Mouse (Mus musculus): ENCODE measurements around the gene Btn2a2. TPM values are rescaled to one million over a fixed set of nuclear protein-coding genes. Genes with fewer than 3 reads are reported as not detected.
"Not testable (repeated sequence)": the region's sequence is repeated elsewhere in the genome, so short reads cannot be mapped to it uniquely, and the experiment has no call there.

The Btn2a2 gene
- total RNA-seq (2021): not detected
- long read RNA-seq, experiment 1: 0 reads
- long read RNA-seq, experiment 2: 0 reads

DNA sequence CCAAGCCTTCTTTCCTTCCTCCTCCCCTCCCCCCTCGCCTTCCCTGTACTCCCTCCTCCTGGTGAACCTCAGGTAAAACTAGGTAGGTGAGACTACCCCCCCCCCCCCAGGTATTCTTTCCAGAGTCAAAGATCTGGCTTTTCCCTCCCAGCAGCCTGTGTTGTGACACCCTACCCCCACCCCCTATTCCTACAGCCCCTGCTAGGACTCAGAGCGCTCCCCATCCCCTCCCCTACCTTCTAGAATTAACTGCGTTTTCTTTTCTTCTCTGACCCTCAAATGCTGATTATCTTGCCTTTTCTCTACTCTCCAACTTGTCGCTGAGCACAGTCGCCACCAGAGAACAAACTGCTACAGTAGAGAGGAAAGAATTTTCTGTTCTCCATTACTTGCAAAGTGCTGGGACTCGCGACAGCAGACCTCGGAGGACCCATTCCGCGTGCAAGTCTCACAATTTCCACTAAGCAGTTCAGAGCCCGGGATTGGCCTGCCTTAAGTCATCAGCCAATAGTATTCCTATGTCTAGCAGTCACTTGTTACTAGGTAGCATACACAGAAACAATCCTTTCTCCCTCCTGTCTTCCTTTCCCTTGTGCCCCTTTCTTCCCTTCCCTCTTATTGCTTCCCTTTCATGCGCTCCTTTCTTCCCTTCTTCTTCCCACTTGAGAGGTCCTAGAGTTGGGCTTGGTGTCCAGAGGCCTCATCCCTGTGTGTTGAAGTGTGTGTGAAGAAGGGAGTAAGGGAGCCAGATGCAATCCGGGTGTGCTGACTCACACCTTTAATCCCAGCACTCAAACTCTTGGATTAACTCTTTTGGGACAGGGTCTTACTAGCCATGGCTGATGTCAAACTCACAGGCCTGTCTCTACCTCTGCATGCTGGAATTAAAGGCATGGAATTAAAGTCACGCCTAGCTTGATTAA is at the start of gene Btn2a2:
TSS of gene Btn2a2 (minus strand) at position 458 of the 923 bp plus-strand sequence.
- intact Hi-C loops (cut with DNase I): no loop called here

DNA sequence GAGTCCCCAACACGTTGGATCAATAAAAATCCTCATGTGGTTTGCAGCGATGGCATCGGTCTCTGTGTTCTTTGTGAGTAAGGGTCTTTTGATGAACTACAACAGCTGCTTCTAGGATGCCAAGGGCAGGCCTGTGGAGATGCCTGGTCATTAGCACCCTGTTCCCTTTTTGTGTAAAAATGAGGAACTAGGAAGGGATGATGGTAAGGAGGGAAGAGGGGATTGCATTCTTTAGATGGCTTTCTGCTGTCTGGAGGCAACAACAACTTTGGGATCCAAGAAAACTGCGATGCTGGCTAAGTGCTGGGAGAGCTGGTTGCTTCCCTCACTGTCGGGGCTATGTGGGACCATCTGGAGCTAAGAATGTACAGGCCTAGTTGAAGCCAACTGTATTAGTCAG is 49.6 kb upstream of the Btn2a2 start:
- intact Hi-C loops (cut with DNase I): no loop called here
- DNase-seq: no peak

More for the DNA sequence above, at the start of gene Btn2a2:
- DNase-seq: peak; percentile 42 to 58

DNA sequence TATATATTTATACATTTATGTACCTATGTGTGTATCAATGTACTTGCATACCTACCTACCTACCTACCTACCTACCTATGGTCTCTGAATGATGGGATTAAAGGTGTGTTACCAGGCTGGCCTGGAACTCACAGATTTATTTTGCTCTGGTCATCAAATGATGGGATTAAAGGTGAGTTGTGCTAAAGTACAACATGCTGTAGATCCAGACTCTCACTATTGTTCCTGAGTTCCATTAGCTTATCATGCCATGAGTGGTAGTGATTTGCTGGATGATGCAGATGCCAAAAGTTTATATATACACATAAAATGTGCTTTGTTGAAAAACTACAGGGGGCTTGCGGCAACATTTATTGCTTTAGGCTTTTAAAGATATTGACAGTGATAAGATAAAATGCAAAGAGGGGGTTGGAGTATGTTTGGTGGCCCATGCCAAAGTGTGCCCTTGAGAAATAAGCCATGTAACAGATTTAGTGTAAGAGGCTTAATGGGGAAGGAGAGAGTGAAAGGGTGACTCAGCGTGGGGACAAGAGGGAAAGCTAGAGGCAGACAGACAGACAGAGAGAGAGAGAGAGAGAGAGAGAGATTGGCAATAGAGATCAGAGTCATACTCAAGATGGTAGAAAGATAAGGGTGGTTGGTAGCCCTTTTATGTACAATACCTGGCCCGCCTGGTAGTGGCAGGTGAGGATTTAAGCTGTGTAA is 48.5 kb upstream of the Btn2a2 start:
- intact Hi-C loops (cut with DNase I): no loop called here
- no peak for DNase-seq

DNA sequence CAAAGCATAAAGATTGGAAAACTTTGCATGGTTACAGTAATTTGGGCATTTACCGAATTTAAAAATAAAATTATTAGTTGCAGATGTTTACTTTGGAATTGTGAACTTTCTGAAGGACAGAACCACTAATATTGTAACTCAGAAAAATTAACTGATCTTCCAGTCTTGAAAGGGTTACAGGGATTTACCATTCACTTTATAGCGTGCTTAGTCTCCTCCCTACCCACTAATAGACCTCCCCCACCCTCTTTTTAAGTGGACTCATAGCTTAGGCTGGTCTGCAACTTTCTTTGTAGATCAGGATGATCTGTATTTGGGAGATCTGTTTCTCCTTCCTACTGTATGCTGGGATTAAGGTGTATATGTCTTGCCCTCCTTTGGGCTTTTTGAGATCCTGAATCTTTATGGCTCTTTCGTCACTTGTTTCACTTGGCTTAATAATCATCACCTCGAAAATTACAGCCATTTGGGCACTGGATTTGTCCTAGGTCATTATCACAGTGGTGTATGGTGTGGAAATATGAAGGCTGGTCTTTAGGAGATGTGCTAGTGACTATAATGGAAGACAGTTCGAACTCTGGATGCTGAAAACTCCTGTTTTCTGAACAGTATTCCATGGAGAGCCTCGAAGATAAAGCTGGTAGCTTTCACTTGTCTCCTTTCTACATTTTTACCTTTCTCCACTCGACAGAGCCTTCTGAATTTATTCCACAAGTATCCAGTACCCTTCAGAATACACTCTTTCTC is 47.6 kb upstream of the Btn2a2 start:
- DNase-seq: no peak
- intact Hi-C loops (cut with DNase I): no loop called here

DNA sequence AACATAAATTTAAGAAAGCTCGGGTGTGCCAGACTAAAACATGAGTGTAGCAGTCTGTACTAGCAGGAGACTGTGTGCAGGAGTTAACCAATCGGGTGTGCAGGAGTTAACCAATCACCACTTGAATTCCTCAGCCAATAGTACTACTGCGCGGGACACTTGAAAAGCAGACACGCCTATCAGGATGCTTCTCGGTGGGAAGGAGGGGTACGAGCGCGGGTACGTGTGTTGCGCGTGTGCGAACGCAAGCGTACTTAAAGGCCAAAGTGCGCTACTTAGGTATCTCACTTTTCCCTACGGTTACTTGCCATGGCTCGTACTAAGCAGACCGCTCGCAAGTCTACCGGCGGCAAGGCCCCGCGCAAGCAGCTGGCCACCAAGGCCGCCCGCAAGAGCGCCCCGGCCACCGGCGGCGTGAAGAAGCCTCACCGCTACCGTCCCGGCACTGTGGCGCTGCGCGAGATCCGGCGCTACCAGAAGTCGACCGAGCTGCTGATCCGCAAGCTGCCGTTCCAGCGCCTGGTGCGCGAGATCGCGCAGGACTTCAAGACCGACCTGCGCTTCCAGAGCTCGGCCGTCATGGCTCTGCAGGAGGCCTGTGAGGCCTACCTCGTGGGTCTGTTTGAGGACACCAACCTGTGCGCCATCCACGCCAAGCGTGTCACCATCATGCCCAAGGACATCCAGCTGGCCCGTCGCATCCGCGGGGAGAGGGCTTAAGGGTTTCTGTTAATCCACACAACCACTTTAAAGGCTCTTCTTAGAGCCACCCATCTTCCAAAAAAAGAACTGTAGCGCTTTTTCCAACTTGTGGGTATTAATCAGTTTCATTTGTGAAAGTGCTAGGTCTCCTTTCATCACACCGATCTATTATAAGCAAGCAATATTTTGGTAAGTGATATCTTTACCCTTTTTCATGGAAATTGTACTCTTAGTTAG is 46.7 kb upstream of the Btn2a2 start, which contains the start of gene Hist1h3g:
TSS of gene Hist1h3g (plus strand) at position 286 of the 939 bp plus-strand sequence.
- intact Hi-C loops (cut with DNase I): not testable (repeated sequence)

DNA sequence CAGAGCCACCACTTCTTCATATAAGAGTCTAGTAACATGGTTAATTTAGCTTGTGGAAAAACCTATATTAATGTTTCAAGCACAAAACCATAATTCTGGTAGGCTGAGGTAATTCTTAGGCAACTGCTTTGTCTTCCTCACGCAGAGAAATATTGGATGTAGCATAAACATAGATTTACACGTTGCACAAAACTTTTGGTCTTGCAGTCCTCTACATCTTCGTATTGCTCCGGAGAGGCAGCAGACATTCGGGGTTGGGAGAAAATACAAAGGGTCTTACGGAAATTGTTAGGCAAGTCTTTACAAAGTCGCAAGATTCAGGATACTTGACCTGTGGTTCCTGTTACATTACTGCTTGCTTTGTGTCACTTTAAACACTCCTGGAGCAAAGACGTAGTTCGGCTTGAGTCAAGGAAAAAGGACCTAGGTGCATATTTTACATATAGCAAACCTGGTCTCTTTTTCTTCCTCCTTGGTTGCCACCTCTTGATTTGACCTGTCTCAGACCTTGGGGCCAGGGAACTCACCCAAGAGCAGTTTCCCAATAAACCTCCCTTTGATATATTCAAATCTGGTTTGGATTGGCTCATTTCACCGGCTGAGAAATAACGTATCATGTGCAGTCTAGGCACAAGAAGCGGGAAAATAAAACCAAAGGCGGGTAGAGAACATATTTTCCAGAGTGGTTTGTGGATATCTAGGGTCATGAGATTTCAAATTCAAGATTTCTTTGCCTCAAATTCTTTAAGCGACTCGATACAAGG is 45.9 kb upstream of the Btn2a2 start:
- DNase-seq: no peak
- intact Hi-C loops (cut with DNase I): loop anchor here (5.0 kb wide), 1 partner anchor 48 kb away; the partner anchor contains the start of gene Hist1h4d

More for the DNA sequence above, 46.7 kb upstream of the Btn2a2 start, which contains the start of gene Hist1h3g:
- peak; percentile 81 to 88 for DNase-seq

DNA sequence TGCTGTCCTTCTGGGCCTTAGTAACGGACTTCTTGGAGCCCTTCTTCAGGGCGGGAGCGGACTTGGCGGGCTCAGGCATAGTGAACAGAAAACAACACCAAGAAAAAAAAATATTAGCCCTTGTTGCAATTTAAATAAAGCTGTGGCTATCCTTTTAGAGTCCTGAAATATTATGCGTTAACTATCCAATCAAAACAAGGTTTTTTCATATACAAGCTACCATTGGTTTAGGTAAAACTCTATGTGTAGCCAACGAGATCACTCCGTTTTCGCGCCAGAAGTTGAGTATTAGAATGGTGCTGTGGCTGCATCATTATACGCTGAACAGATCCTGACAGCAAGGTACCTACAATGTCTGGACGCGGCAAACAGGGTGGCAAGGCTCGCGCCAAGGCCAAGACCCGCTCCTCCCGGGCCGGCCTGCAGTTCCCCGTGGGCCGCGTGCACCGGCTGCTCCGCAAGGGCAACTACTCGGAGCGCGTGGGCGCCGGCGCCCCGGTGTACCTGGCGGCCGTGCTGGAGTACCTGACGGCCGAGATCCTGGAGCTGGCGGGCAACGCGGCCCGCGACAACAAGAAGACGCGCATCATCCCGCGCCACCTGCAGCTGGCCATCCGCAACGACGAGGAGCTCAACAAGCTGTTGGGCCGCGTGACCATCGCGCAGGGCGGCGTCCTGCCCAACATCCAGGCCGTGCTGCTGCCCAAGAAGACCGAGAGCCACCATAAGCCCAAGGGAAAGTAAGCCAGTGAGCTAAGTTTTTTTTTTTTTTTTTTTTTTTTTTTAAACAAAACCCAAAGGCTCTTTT is 45.1 kb upstream of the Btn2a2 start, which contains the start of gene Hist1h2af:
TSS of gene Hist1h2af (plus strand) at position 347 of the 808 bp plus-strand sequence.
- intact Hi-C loops (cut with DNase I): loop anchor here (5.0 kb wide), 1 partner anchor 49 kb away; the partner anchor contains the start of gene Hist1h4d

DNA sequence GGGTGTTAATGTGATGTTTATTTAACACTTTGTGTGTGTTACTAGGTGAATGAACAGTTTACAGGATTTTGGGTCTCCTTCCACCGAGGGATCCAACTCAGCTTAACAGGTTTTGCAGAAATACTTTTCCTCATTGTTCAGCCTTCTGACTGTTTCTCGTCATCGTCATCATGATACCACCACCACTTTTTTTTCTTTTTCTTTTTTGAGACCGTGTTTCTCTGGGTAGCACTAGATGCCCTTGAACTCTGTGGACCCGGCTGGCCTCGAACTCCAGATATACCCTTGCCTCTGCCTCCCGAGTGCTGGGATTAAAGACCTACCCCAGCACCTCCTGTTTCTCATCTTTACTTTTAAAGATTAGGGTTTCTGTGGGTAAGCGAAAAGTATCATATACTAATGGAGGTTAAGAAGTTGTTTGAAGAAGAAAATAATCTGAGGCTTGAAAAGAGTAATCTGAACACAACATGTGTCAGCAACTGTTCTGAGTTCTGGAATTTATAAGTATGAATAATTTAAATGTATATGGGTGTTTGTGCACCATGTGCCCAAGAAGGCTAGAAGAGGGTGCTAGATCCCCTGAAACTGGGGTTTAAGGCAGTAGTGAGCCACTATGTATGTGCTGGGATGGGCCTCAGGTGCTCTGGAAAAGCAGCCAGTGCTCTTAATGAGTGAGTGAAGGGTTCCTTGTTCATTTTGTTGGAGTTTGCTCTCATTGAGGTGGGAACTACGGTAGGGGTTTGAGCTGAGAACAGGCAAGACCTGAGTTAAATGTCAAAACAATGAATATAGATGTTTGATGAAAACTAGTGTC is 43.8 kb upstream of the Btn2a2 start:
- intact Hi-C loops (cut with DNase I): loop anchor here (5.0 kb wide), 1 partner anchor 50 kb away; the partner anchor contains the start of gene Hist1h4d
- no peak for DNase-seq

More for the DNA sequence above, 45.1 kb upstream of the Btn2a2 start, which contains the start of gene Hist1h2af:
- peak; percentile 39 to 66 for DNase-seq

DNA sequence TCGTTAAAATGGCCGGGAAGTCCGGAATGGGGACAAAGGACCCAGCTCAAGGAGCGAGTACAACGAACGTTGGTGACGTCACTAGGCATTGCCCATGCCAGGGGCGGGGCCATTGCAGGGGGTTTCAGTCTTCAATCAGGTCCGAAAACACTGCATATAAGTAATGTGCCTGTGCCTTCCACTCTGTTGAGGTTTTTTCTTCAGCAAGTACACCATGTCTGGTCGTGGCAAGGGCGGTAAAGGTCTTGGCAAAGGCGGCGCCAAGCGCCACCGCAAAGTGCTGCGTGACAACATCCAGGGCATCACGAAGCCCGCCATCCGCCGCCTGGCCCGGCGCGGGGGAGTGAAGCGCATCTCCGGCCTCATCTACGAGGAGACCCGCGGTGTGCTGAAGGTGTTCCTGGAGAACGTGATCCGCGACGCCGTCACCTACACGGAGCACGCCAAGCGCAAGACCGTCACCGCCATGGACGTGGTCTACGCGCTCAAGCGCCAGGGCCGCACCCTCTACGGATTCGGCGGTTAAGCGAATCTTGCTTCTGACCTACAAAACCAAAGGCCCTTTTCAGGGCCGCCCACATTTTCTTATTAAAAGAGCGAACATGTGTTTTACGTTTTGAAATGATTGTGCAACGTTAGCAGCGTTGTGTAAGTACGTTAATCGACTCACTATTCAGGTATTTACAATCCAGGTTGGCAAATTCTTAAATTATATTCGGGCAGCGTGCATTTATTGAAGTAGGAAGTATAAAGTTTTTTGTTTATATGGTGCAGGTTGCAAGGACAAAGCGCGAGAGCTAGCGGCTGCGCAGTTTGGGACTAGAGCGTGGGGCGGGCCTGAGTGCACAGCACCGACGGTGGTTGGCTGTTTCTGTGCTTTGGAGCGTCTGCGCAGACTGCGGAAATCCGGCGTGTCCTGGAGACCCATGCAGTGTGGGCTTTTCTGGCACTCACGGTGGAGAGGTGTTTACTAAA is 42.5 kb upstream of the Btn2a2 start, which contains the start of gene Hist1h4h:
TSS of gene Hist1h4h (plus strand) at position 150 of the 975 bp plus-strand sequence.
- intact Hi-C loops (cut with DNase I): loop anchor here (5.0 kb wide), 1 partner anchor 51 kb away; the partner anchor contains the start of gene Hist1h4d
- DNase-seq: peak; percentile 93 to 96

DNA sequence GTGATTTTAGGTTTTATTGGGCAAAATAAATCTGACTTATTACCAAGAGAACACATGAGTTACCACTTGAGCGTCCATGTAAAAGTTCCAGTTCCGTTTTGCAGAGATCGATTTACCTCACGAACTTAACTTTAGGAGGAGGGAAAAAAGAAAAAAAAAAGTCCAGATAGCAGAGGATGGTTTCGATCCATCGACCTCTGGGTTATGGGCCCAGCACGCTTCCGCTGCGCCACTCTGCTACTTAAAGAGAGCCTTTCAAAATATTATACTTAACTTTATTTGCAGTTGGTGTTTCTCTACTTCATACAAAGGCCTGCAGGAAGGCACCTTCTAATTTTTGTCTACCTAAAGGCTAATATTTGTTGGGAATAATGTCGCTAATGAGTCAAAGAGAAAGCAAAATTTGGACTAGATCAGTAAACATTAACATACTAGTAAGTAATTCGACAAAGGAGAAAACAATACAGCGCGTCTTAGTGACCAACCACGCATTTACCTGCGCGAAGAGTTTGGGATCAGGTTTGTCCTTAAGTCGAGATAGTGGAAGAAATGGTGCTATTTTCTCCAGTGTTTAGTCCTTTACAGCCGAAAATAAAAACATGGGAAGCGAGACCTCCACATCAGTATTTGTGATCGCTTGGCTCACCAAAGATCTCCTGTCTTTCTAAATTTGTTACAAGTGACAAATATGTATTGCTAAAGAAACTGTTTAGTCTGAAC is 41.7 kb upstream of the Btn2a2 start:
- peak; percentile 64 to 73 for DNase-seq
- intact Hi-C loops (cut with DNase I): loop anchor here (5.0 kb wide), 1 partner anchor 52 kb away; the partner anchor contains the start of gene Hist1h4d

DNA sequence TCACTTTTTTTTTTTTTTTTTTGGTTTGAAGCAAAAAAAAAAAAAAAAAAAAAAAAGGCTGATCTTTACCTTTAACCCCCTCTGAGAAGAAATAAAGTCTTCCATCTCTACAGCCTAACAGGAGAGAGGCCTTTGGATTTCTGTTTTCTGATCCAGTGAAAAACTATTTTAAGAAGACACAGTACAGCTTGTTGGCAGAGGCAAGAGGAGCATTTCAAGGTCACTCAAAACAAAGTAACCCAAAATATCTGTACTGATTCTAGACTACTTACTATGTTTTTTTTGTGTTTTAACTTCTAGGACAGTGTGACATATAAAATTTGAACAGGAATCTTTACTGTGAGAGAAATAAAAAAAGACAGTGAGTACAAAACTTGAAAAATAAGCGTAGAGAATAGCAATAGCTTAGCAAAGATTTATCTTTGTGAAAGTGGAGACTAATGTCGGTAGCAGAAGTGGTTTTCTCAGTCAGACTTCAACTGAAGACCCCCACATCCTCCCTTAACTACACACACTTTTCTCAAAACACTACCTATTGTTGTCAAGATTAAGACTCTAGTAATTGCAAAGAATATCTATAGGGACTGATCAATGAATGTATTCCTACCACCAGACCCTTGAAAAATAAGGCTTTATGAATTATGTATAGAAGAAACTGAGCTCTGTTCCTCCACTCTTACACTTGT is 41.0 kb upstream of the Btn2a2 start:
- intact Hi-C loops (cut with DNase I): loop anchor here (5.0 to 10.0 kb wide), 2 partner anchors 53 to 1815 kb away; partner anchors contain the start of genes Hist1h2ai, Hist1h2bl, Hist1h3h and Hist1h4d
- DNase-seq: no peak

DNA sequence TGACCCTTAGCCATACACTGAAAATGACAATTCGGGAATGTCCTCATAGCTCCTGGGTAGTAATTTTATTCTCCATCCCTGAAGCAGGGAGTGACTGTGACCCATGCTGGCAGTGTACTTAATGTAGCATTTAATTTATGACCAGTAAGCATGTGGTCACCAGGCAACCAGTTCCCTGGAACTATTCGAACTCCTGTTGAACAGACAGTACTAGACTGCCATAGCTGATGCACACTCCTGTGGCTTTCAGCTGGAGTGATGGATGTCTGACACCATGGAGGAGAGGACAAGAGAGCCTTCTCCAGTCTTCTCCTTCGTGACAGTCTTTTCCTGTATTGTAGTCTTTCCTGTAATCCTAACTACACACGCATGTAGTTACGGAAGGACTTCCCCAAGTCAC is 40.3 kb upstream of the Btn2a2 start:
- DNase-seq: no peak
- intact Hi-C loops (cut with DNase I): loop anchor here (10.0 kb wide), 1 partner anchor 1814 kb away; the partner anchor contains the start of genes Hist1h2ai, Hist1h2bl and Hist1h3h

DNA sequence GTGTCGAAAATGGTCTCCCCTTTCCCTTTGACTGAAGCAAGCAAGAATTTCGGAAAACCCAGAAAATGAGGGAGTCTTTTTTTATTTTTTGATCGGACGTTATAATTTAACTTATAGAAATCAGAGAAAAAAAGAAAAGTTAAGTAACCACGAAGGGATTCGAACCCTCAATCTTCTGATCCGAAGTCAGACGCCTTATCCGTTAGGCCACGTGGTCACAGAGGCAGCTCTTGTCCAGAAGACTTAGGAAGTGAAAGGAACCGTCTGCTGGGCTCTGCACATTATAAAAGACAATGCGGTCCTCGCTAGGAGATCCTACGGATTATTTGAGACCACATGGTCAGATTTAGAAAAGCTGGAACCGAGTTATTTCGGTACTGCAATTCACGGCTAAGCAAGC is 37.7 kb upstream of the Btn2a2 start:
- peak; percentile 90 to 95 for DNase-seq
- intact Hi-C loops (cut with DNase I): loop anchor here (10.0 kb wide), 1 partner anchor 1812 kb away; the partner anchor contains the start of genes Hist1h2ai, Hist1h2bl and Hist1h3h

Measured in heart, postnatal 14 days (tissue).